Mouse (Mus musculus): ENCODE data around the gene Sema4d. TPM values are rescaled to one million over a fixed set of nuclear protein-coding genes. Genes with fewer than 3 reads are reported as not detected.

Sema4d gene
- polyA plus RNA-seq, 1 experiment from 2014 or later = 4.9 TPM

GRCm38 (mm10) chr13:51786616-51787015 lies 6.9 kb downstream of the Sema4d start:
- ATAC-seq (no peak), DNase-seq (ENCODE audit: low spot score) (no peak)
- Histone ChIP-seq H3K4me3 (ENCODE audit: low read depth, low read length) (no peak overlapping the region), H3K9ac (replicated peaks; ENCODE audit: low read depth) (no peak overlapping the region), H3K27ac (ENCODE audit: low read length) (no peak overlapping the region), H3K36me3 (ENCODE audit: insufficient read depth, low read length) (no peaks in the 10 kb centered on the region), H3K27me3 (replicated peaks; ENCODE audit: insufficient read depth, low read length) (no peaks in the 10 kb centered on the region), H3K4me2 (replicated peaks; ENCODE audit: low read depth, low read length) (no peak overlapping the region), H3K9me3 (ENCODE audit: low read length) (no peaks in the 10 kb centered on the region), H3K4me1 (ENCODE audit: insufficient read depth, low read depth, low read length) (peaks cover 3% of the 10 kb centered on the region; the same call in 1 of the 2 replicates)
- TF ChIP-seq CTCF (IDR thresholded peaks at IDR 0.05) = no peak
- TF ChIP-seq EP300 (IDR thresholded peaks at IDR 0.05) = no peak
- WGBS = 68% methylated on average over 4 of the region's 4 CpGs

- DNase-seq (ENCODE audit: low spot score) = no peak
- Histone ChIP-seq H3K9me3 (ENCODE audit: low read length) (no peaks in the 10 kb centered on the region), H3K4me1 (ENCODE audit: insufficient read depth, low read depth, low read length) (no peaks in the 10 kb centered on the region), H3K27me3 (replicated peaks; ENCODE audit: insufficient read depth, low read length) (no peaks in the 10 kb centered on the region), H3K4me2 (replicated peaks; ENCODE audit: low read depth, low read length) (no peak overlapping the region), H3K9ac (replicated peaks; ENCODE audit: low read depth) (no peak overlapping the region), H3K4me3 (ENCODE audit: low read depth, low read length) (no peak overlapping the region), H3K36me3 (ENCODE audit: insufficient read depth, low read length) (no peaks in the 10 kb centered on the region), H3K27ac (ENCODE audit: low read length) (no peak overlapping the region)
- WGBS = 84% methylated on average over 8 of the region's 8 CpGs
- TF ChIP-seq EP300 (IDR thresholded peaks at IDR 0.05) = no peak
- TF ChIP-seq CTCF (IDR thresholded peaks at IDR 0.05) = no peak
- ATAC-seq = no peak
Observed at GRCm38 (mm10) chr13:51784476-51784875, 9.1 kb downstream of the Sema4d start.

GRCm38 (mm10) chr13:51783857-51784256 lies 9.7 kb downstream of the Sema4d start:
- DNase-seq (ENCODE audit: low spot score) = no peak
- no peak overlapping the region for H3K4me2 ChIP-seq (replicated peaks; ENCODE audit: low read depth, low read length)
- H3K27me3 ChIP-seq (replicated peaks; ENCODE audit: insufficient read depth, low read length) = no peaks in the 10 kb centered on the region
- H3K4me1 ChIP-seq (ENCODE audit: insufficient read depth, low read depth, low read length) = no peaks in the 10 kb centered on the region
- H3K36me3 ChIP-seq (ENCODE audit: insufficient read depth, low read length) = no peaks in the 10 kb centered on the region
- H3K4me3 ChIP-seq (ENCODE audit: low read depth, low read length) = no peak overlapping the region
- H3K27ac ChIP-seq (ENCODE audit: low read length) = no peak overlapping the region
- H3K9me3 ChIP-seq (ENCODE audit: low read length) = no peaks in the 10 kb centered on the region
- TF ChIP-seq CTCF (IDR thresholded peaks at IDR 0.05) (no peak), EP300 (IDR thresholded peaks at IDR 0.05) (no peak)
- 79% methylated on average over 6 of the region's 6 CpGs for WGBS
- H3K9ac ChIP-seq (replicated peaks; ENCODE audit: low read depth) = no peak overlapping the region
- ATAC-seq = no peak

GRCm38 (mm10) chr13:51780509-51781155 lies 12.9 kb downstream of the Sema4d start:
- WGBS = 74% methylated on average over 10 of the region's 10 CpGs
- H3K4me3 ChIP-seq (ENCODE audit: low read depth, low read length) = no peak overlapping the region
- no peak overlapping the region for H3K9ac ChIP-seq (replicated peaks; ENCODE audit: low read depth)
- no peaks in the 10 kb centered on the region for H3K4me1 ChIP-seq (ENCODE audit: insufficient read depth, low read depth, low read length)
- no peaks in the 10 kb centered on the region for H3K9me3 ChIP-seq (ENCODE audit: low read length)
- no peaks in the 10 kb centered on the region for H3K27me3 ChIP-seq (replicated peaks; ENCODE audit: insufficient read depth, low read length)
- no peaks in the 10 kb centered on the region for H3K36me3 ChIP-seq (ENCODE audit: insufficient read depth, low read length)
- DNase-seq (ENCODE audit: low spot score) = peak; percentile 23
- H3K4me2 ChIP-seq (replicated peaks; ENCODE audit: low read depth, low read length) = no peak overlapping the region
- no peak for ATAC-seq
- no peak overlapping the region for H3K27ac ChIP-seq (ENCODE audit: low read length)
- TF ChIP-seq EP300 (IDR thresholded peaks at IDR 0.05) = no peak

- ATAC-seq (no peak), DNase-seq (ENCODE audit: low spot score) (no peak)
- Histone ChIP-seq H3K9ac (replicated peaks; ENCODE audit: low read depth) (no peak overlapping the region), H3K4me1 (ENCODE audit: insufficient read depth, low read depth, low read length) (no peaks in the 10 kb centered on the region), H3K4me2 (replicated peaks; ENCODE audit: low read depth, low read length) (no peak overlapping the region), H3K4me3 (ENCODE audit: low read depth, low read length) (no peak overlapping the region), H3K9me3 (ENCODE audit: low read length) (no peaks in the 10 kb centered on the region), H3K27ac (ENCODE audit: low read length) (no peak overlapping the region), H3K27me3 (replicated peaks; ENCODE audit: insufficient read depth, low read length) (no peaks in the 10 kb centered on the region), H3K36me3 (ENCODE audit: insufficient read depth, low read length) (no peaks in the 10 kb centered on the region)
- TF ChIP-seq EP300 (IDR thresholded peaks at IDR 0.05) (no peak), CTCF (IDR thresholded peaks at IDR 0.05) (no peak)
- 71% methylated on average over 25 of the region's 25 CpGs for WGBS
Observed at GRCm38 (mm10) chr13:51778983-51779962, 14.3 kb downstream of the Sema4d start.

GRCm38 (mm10) chr13:51778351-51778982 lies 15.1 kb downstream of the Sema4d start:
- no peaks in the 10 kb centered on the region for H3K4me1 ChIP-seq (ENCODE audit: insufficient read depth, low read depth, low read length)
- no peaks in the 10 kb centered on the region for H3K27me3 ChIP-seq (replicated peaks; ENCODE audit: insufficient read depth, low read length)
- DNase-seq (ENCODE audit: low spot score) (no peak), ATAC-seq (no peak)
- no peak overlapping the region for H3K4me3 ChIP-seq (ENCODE audit: low read depth, low read length)
- H3K9ac ChIP-seq (replicated peaks; ENCODE audit: low read depth) = no peak overlapping the region
- 92% methylated on average over 11 of the region's 11 CpGs for WGBS
- H3K4me2 ChIP-seq (replicated peaks; ENCODE audit: low read depth, low read length) = no peak overlapping the region
- TF ChIP-seq EP300 (IDR thresholded peaks at IDR 0.05) (no peak), CTCF (IDR thresholded peaks at IDR 0.05) (no peak)
- no peak overlapping the region for H3K27ac ChIP-seq (ENCODE audit: low read length)
- H3K9me3 ChIP-seq (ENCODE audit: low read length) = no peaks in the 10 kb centered on the region
- no peaks in the 10 kb centered on the region for H3K36me3 ChIP-seq (ENCODE audit: insufficient read depth, low read length)

Measured in lung, postnatal 0 days (tissue).